Mouse (Mus musculus): ENCODE measurements around the gene Crct1. TPM values are rescaled to one million over a fixed set of nuclear protein-coding genes. Genes with fewer than 3 reads are reported as not detected.

Crct1 gene
- polyA plus RNA-seq (2012; rRNA removed): 273 TPM in 1 of 2 replicates, not detected in the other

DNA sequence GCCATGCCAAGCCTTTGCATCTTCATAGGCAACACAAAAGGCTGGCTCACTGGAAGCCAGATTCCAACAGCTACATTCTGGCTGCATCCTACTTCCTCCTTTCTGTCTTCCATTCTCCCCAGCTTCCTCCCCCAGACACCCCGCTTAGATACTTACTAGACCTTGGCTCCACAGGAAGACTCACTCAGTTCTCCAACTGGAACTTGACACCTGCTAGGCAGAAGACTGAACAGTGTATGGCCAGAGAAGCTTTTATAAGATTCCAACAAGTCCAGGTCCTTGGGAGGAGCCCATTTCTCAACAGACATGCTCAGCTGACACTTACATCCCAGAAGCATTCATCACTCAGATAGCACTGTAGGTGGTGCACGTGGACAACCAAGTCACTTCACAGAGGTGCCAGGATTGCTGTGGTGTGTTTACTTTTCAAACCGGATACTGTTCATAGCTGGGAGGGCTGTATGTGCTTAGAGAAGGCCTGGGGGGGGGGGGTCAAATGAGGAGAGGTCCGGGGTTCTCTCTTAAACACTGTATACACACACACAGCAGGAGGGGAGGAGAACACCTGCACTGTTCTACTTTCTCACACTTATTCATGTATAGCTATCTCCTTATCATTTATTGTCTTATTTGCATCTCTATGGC, at the start of gene Crct1:
Gene Crct1, minus strand, starts transcription at position 228 of the 645 bp plus-strand sequence.
- Histone ChIP-seq H3K4me1 (ENCODE audit: control insufficient read depth, insufficient read depth, low read length) (no peaks in the 10 kb centered on the region), H3K4me3 (replicated peaks; ENCODE audit: extremely low read depth, low read depth, low read length) (no peak within 1 kb of the TSS)
- 24% methylated on average over 4 of the region's 4 CpGs for WGBS
- TF ChIP-seq POLR2A (IDR thresholded peaks at IDR 0.05; ENCODE audit: borderline replicate concordance, extremely low read depth, low read depth, low read length) (no peak), CTCF (IDR thresholded peaks at IDR 0.05; ENCODE audit: insufficient read depth, low read length) (no peak)
- no peak for DNase-seq

DNA sequence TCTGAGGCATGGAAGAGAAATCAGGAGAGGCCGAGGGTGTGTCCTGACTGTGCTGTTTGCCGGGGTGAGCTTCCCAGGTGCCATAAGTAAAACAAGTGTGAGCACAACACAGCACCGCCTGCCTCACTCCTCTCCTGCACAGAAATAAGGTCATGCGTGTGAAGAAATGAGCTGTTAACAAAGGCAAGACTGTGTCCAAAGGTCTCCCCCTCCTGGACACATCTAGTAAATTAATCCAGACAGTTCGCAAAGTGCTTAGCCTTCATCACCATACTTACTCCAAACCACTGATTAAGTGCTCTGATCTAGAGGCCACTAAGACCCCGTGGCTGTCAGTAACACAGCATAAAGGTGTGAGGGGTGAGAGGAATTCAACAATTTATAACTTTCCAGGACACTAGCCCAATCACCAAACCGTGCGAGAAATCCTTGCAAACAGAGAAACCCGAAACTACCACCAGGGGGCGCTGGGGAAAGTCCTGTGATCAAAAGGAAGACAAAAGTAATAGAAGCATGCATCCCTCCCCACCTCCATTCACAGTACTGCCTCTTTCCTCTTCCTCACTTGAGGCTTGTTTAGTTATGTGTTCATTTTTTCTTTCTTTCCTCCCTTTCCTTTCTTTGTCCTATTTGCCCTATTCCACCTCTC, 37.5 kb upstream of the Crct1 start:
- TF ChIP-seq CTCF (IDR thresholded peaks at IDR 0.05; ENCODE audit: insufficient read depth, low read length) (no peak), POLR2A (IDR thresholded peaks at IDR 0.05; ENCODE audit: borderline replicate concordance, extremely low read depth, low read depth, low read length) (no peak)
- Histone ChIP-seq H3K4me1 (ENCODE audit: control insufficient read depth, insufficient read depth, low read length) (no peaks in the 10 kb centered on the region), H3K4me3 (replicated peaks; ENCODE audit: extremely low read depth, low read depth, low read length) (no peak overlapping the region)
- 53% methylated on average over 10 of the region's 10 CpGs for WGBS
- no peak for DNase-seq

DNA sequence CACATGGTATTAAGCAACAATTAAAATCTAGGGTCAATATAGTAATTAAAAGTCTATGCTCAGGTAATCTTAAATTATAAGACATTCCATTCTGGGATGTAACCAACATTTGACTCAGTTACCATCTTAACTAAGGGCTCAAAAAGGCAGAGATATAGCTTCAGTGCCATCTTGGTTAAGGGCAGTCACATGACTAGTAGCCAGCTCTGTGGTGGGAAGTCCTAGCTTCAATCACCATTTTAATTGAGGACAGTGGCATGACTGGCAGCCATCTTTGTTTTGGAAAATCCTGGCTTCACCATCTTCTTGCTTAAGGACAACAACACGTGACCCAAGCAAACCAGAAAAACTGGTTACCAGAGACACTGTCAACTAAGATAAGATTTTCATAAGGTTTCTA, 34.7 kb upstream of the Crct1 start:
- Histone ChIP-seq H3K4me3 (replicated peaks; ENCODE audit: extremely low read depth, low read depth, low read length) (no peak overlapping the region), H3K4me1 (ENCODE audit: control insufficient read depth, insufficient read depth, low read length) (no peaks in the 10 kb centered on the region)
- DNase-seq: no peak
- WGBS: 85% methylated on average over 1 of the region's 1 CpGs
- TF ChIP-seq POLR2A (IDR thresholded peaks at IDR 0.05; ENCODE audit: borderline replicate concordance, extremely low read depth, low read depth, low read length) (no peak), CTCF (IDR thresholded peaks at IDR 0.05; ENCODE audit: insufficient read depth, low read length) (no peak)

DNA sequence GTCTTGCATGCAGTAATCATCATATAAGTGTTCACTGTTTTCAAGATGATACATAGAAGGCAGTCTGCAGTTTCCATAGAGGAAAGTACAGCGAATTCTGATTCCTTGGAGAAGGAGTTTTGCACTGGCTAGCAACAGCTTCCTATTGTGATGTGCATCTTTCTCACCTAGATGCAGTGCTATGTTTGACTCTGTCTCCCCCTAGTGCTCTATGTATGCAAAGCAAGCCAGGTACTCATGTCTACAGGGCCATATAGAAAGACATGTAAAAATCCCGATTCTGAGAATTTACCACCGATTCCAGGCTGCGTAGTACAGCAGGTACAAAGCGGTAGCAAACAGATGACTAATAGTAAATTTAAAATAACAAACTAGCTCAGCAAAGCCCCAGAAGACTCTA, 16.0 kb upstream of the Crct1 start:
- no peaks in the 10 kb centered on the region for H3K4me1 ChIP-seq (ENCODE audit: control insufficient read depth, insufficient read depth, low read length)
- 52% methylated on average over 5 of the region's 5 CpGs for WGBS
- TF ChIP-seq CTCF (IDR thresholded peaks at IDR 0.05; ENCODE audit: insufficient read depth, low read length) (peak; percentile 21; the same call in 1 of the 2 replicates), POLR2A (IDR thresholded peaks at IDR 0.05; ENCODE audit: borderline replicate concordance, extremely low read depth, low read depth, low read length) (no peak)
- H3K4me3 ChIP-seq (replicated peaks; ENCODE audit: extremely low read depth, low read depth, low read length): no peak overlapping the region
- DNase-seq: no peak

DNA sequence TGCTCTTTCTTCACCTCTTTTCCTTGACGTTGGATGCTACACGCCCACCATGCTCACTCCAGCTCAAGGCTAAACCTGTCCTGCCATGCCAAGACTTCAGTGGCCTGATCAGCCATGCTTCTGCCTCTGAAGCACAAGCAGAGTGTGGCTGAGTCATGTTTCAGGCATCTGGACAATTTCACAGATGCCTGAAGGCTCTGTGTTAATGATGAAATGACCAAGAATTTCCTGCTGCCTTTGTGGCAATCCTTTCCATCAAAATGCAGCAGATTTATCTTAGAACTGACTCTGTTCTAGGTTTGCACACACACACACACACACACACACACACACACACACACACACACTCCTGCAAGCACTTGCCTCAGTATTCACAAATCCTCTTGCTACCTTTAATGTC, 10.0 kb upstream of the Crct1 start:
- no peaks in the 10 kb centered on the region for H3K4me1 ChIP-seq (ENCODE audit: control insufficient read depth, insufficient read depth, low read length)
- WGBS: 50% methylated on average over 2 of the region's 2 CpGs
- H3K4me3 ChIP-seq (replicated peaks; ENCODE audit: extremely low read depth, low read depth, low read length): no peak overlapping the region
- DNase-seq: no peak
- TF ChIP-seq POLR2A (IDR thresholded peaks at IDR 0.05; ENCODE audit: borderline replicate concordance, extremely low read depth, low read depth, low read length): no peak
- no peak for TF ChIP-seq CTCF (IDR thresholded peaks at IDR 0.05; ENCODE audit: insufficient read depth, low read length)

DNA sequence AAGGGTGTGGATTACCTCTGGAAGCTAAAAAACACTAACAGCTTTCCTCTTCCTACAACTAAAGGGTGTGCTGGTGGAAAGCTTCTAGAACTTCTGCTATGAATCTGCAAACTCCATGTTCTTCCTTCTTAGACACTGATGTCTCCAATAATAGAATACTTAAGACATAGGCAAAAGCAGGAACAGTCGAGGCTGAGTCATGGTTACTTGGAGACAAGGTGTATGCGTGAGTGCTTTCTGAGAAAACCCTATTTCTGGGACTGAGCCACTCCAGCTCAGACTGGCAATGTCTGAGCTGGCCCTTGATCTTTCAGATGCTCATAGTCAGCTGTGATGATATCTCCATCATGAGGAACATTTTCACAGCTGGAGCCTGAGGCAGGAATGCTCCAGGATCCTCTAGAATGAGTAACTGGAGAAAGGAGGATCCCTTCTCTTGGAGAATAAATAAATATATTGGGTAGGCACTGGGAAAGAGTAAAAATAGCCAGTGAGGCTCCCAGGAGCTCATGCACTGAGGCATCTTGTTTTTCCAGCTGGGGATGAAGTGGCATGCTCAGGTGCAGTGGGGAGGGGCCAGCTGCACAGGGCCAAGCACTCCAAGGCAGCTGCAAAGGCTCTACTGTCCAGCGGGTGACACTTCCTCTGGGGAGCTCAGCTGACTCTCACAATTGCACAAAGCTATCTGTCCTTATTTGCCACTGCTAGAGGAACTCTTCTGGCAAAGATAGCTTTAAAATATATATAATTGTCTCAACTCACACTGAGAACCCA, 8.1 kb upstream of the Crct1 start:
- WGBS: 61% methylated on average over 3 of the region's 3 CpGs
- TF ChIP-seq POLR2A (IDR thresholded peaks at IDR 0.05; ENCODE audit: borderline replicate concordance, extremely low read depth, low read depth, low read length): no peak
- Histone ChIP-seq H3K4me3 (replicated peaks; ENCODE audit: extremely low read depth, low read depth, low read length) (no peak overlapping the region), H3K4me1 (ENCODE audit: control insufficient read depth, insufficient read depth, low read length) (no peaks in the 10 kb centered on the region)
- no peak for DNase-seq

DNA sequence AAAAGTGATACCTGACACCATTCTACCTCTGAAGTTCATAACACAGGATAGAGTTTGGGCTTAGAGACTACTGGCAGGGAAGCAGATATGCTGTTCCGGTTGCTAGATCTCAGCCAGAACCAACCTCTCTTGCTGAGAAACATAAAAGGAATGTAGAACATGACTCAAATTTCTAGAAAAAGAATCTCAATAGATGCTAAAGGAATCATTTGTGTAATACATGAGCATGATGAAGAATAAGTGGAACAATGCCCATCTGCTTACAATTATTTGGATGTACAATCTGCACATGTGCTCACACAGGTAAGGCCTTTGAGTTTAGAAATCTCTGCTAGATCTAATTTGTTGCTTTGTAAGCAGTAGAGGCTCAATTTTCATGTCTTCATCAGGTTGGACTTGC, 5.7 kb upstream of the Crct1 start:
- no peak for TF ChIP-seq CTCF (IDR thresholded peaks at IDR 0.05; ENCODE audit: insufficient read depth, low read length)
- no peak for TF ChIP-seq POLR2A (IDR thresholded peaks at IDR 0.05; ENCODE audit: borderline replicate concordance, extremely low read depth, low read depth, low read length)
- WGBS: 73% methylated on average over 1 of the region's 1 CpGs
- H3K4me3 ChIP-seq (replicated peaks; ENCODE audit: extremely low read depth, low read depth, low read length): no peak overlapping the region
- H3K4me1 ChIP-seq (ENCODE audit: control insufficient read depth, insufficient read depth, low read length): no peaks in the 10 kb centered on the region
- no peak for DNase-seq

DNA sequence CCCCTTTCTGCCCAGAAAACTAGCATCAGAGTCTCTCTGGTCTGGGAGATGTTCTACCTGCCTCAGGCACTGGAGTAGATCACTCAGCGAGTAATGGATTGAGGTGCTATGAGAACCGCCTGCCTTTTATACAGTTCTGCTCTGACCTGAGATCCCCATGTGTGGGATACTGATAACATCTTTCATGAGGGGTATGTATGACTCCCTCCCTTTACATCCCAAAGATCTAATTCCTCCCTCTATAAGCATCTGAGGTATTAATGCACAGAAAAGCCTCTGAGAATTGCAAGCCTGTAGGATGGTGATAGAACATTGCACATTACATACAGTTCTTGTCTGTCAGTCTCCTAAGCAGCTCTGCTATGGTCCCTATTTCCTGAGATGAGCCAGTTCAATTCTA, 3.5 kb upstream of the Crct1 start, which contains the start of gene Lce1m:
Gene Lce1m, minus strand, starts transcription at position 101 of the 400 bp plus-strand sequence.
- TF ChIP-seq POLR2A (IDR thresholded peaks at IDR 0.05; ENCODE audit: borderline replicate concordance, extremely low read depth, low read depth, low read length): no peak
- Histone ChIP-seq H3K4me3 (replicated peaks; ENCODE audit: extremely low read depth, low read depth, low read length) (no peak within 1 kb of the TSS), H3K4me1 (ENCODE audit: control insufficient read depth, insufficient read depth, low read length) (no peaks in the 10 kb centered on the region)
- no peak for DNase-seq
- WGBS: 94% methylated on average over 2 of the region's 2 CpGs

DNA sequence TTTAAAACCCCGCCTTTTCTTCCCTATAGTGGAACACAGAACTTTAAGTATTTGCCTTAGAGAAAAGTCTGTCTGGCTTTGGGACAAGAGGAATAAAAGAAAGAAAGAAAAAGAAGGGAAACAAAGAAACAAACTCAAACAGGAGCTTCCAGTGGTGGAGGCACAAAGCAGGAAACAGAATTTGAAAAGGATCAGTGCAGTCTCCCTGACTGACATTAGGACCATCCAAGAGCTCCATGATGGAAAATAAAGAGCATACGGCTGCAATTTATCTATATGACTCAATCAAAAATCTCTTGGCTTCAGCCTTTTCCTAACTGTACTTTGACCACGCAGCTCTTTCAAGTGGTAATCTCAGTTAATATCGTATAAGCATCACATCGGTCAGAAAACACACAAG, 616 bp downstream of the Crct1 start:
- Histone ChIP-seq H3K4me1 (ENCODE audit: control insufficient read depth, insufficient read depth, low read length) (no peaks in the 10 kb centered on the region), H3K4me3 (replicated peaks; ENCODE audit: extremely low read depth, low read depth, low read length) (no peak overlapping the region)
- TF ChIP-seq POLR2A (IDR thresholded peaks at IDR 0.05; ENCODE audit: borderline replicate concordance, extremely low read depth, low read depth, low read length): no peak
- no peak for TF ChIP-seq CTCF (IDR thresholded peaks at IDR 0.05; ENCODE audit: insufficient read depth, low read length)
- no peak for DNase-seq
- WGBS: 29% methylated on average over 5 of the region's 5 CpGs

All from lung, adult 2 months (tissue).